In genomic region chr5:64431624-64432023, GRCm38 (mm10) we compare ENCODE assay signal across 13 mouse cellular contexts.
DNase-seq lines count a peak whose midpoint lies in the region; ATAC-seq and TF ChIP-seq lines count a peak whose summit lies in the region.
"Had no signal": no experiment of that assay in that cellular context is flagged by ENCODE, and none has a peak within 500 bp of the region (broad histone marks: within the 10 kb centered on the region; RNA-seq: fewer than 3 reads in every experiment).

No protein-coding gene starts in this region.

- TF ChIP-seq EP300 in stomach, postnatal 0 days (optimal IDR thresholded peaks at IDR 0.05) = no peak

- H3K4me3 ChIP-seq in liver, embryonic 12.5 days = no peak overlapping the region
- no peak overlapping the region for H3K4me3 ChIP-seq in liver, embryonic 11.5 days (ENCODE audit: low read depth, low read length)
- no peak overlapping the region for H3K4me3 ChIP-seq in stomach, postnatal 0 days (ENCODE audit: low read depth, low read length)
- no peak overlapping the region for H3K4me3 ChIP-seq in midbrain, embryonic 10.5 days
- H3K4me3 ChIP-seq in layer of hippocampus, adult 2 months = no peak overlapping the region
- H3K4me3 ChIP-seq: hindbrain, embryonic 10.5 days; lung, embryonic 15.5 days had no signal

- no peak for ATAC-seq in liver, embryonic 12.5 days
- no peak for ATAC-seq in liver, embryonic 11.5 days (replicated peaks; ENCODE audit: low FRiP score)
- ATAC-seq in stomach, postnatal 0 days (ENCODE audit: low FRiP score, low TSS enrichment) = peak; percentile 98

- H3K4me2 ChIP-seq in liver, embryonic 12.5 days = peak overlapping the region; percentile 8; the same call in 1 of the 2 replicates
- H3K4me2 ChIP-seq in liver, embryonic 11.5 days = no peak overlapping the region
- no peak overlapping the region for H3K4me2 ChIP-seq in stomach, postnatal 0 days (replicated peaks; ENCODE audit: low read depth)
- H3K4me2 ChIP-seq: lung, embryonic 15.5 days had no signal

- 0 out of 2 replicates have a peak, but pooled peaks cover 5% of the 10 kb centered on the region for H3K27me3 ChIP-seq in liver, embryonic 12.5 days (replicated peaks)
- H3K27me3 ChIP-seq in liver, embryonic 11.5 days (replicated peaks; ENCODE audit: control insufficient read depth, insufficient read depth, low read length) = no peaks in the 10 kb centered on the region
- H3K27me3 ChIP-seq in stomach, postnatal 0 days (ENCODE audit: control insufficient read depth, insufficient read depth, low read length) = no peaks in the 10 kb centered on the region
- H3K27me3 ChIP-seq in midbrain, embryonic 10.5 days (ENCODE audit: low read depth, poor library complexity, severe bottlenecking) = no peaks in the 10 kb centered on the region
- H3K27me3 ChIP-seq: lung, embryonic 15.5 days had no signal

- TF ChIP-seq CTCF in stomach, postnatal 0 days (IDR thresholded peaks at IDR 0.05; ENCODE audit: low read depth) = no peak
- no peak for TF ChIP-seq CTCF in layer of hippocampus, adult 2 months (conservative IDR thresholded peaks at IDR 0.05)

- H3K27ac ChIP-seq in liver, embryonic 12.5 days = no peak overlapping the region
- H3K27ac ChIP-seq in liver, embryonic 11.5 days (ENCODE audit: low read depth, low read length) = no peak overlapping the region
- H3K27ac ChIP-seq in stomach, postnatal 0 days (replicated peaks) = peak overlapping the region; percentile 91
- H3K27ac ChIP-seq in midbrain, embryonic 10.5 days (replicated peaks) = no peak overlapping the region
- H3K27ac ChIP-seq in layer of hippocampus, adult 2 months = no peak overlapping the region

- H3K9me3 ChIP-seq in liver, embryonic 12.5 days (replicated peaks) = no peaks in the 10 kb centered on the region
- H3K9me3 ChIP-seq in liver, embryonic 11.5 days (ENCODE audit: control insufficient read depth, low read length) = no peaks in the 10 kb centered on the region
- H3K9me3 ChIP-seq in stomach, postnatal 0 days (ENCODE audit: control insufficient read depth, low read length) = no peaks in the 10 kb centered on the region
- H3K9me3 ChIP-seq in midbrain, embryonic 10.5 days (replicated peaks) = no peaks in the 10 kb centered on the region
- H3K9me3 ChIP-seq: hindbrain, embryonic 10.5 days; lung, embryonic 15.5 days had no signal

- WGBS in liver, embryonic 12.5 days (ENCODE audit: insufficient replicate concordance) = 65% methylated on average over 6 of the region's 6 CpGs
- 76% methylated on average over 6 of the region's 6 CpGs for WGBS in liver, embryonic 11.5 days
- WGBS in stomach, postnatal 0 days = 51% methylated on average over 6 of the region's 6 CpGs
- 93% methylated on average over 6 of the region's 6 CpGs for WGBS in midbrain, embryonic 10.5 days

- DNase-seq in liver, embryonic 11.5 days (ENCODE audit: low spot score) = no peak
- peak; percentile 74 for DNase-seq in ZHBTc4 (ENCODE audit: low read depth, low spot score)
- DNase-seq in kidney, postnatal 10 days = peak; percentile 15
- DNase-seq in stomach, postnatal 0 days (ENCODE audit: low spot score) = peak; percentile 85
- no peak for DNase-seq in midbrain, embryonic 10.5 days (ENCODE audit: low spot score)
- DNase-seq in layer of hippocampus, adult 2 months (ENCODE audit: low spot score in 2 of 2) = no peak
- DNase-seq in right cerebral cortex, adult 2 months (ENCODE audit: low spot score in 2 of 2) = no peak
- DNase-seq: adrenal gland, postnatal 10 days; spleen, adult 18-20 months; thymus, adult 2 months had no signal

- H3K4me1 ChIP-seq in liver, embryonic 12.5 days = peaks cover 50% of the 10 kb centered on the region
- H3K4me1 ChIP-seq in liver, embryonic 11.5 days (replicated peaks; ENCODE audit: control insufficient read depth, insufficient read depth, low read length) = peaks cover 15% of the 10 kb centered on the region
- no peaks in the 10 kb centered on the region for H3K4me1 ChIP-seq in stomach, postnatal 0 days (replicated peaks; ENCODE audit: control insufficient read depth, insufficient read depth)
- H3K4me1 ChIP-seq in midbrain, embryonic 10.5 days = no peaks in the 10 kb centered on the region
- H3K4me1 ChIP-seq: lung, embryonic 15.5 days had no signal

- H3K36me3 ChIP-seq in liver, embryonic 12.5 days = no peaks in the 10 kb centered on the region
- H3K36me3 ChIP-seq in liver, embryonic 11.5 days (ENCODE audit: control insufficient read depth, insufficient read depth, low read length) = no peaks in the 10 kb centered on the region
- no peaks in the 10 kb centered on the region for H3K36me3 ChIP-seq in stomach, postnatal 0 days (ENCODE audit: control insufficient read depth, insufficient read depth, low read length)
- no peaks in the 10 kb centered on the region for H3K36me3 ChIP-seq in midbrain, embryonic 10.5 days
- H3K36me3 ChIP-seq: hindbrain, embryonic 10.5 days; lung, embryonic 15.5 days had no signal

- no peak overlapping the region for H3K9ac ChIP-seq in liver, embryonic 12.5 days
- H3K9ac ChIP-seq in liver, embryonic 11.5 days (ENCODE audit: low read depth, low read length) = no peak overlapping the region
- H3K9ac ChIP-seq in stomach, postnatal 0 days (ENCODE audit: low read length) = no peak overlapping the region
- H3K9ac ChIP-seq: lung, embryonic 15.5 days had no signal

Comparison
In these comparisons a context has a peak if more than half of its experiments do, and no peak if none do; other contexts are left out.
1. DNase-seq: peak in ZHBTc4 (single experiment), kidney, postnatal 10 days (single experiment) and stomach, postnatal 0 days (single experiment); none in liver, embryonic 11.5 days (single experiment), midbrain, embryonic 10.5 days (single experiment), layer of hippocampus, adult 2 months (0 of 2) and right cerebral cortex, adult 2 months (0 of 2).